Mouse (Mus musculus) MEL (cell line): ENCODE data around the gene Tmem19. TPM values are rescaled to one million over a fixed set of nuclear protein-coding genes. Genes with fewer than 3 reads are reported as not detected.

Experiments used
- DNase-seq: peaks from one replicate; pipeline ENCODE4 v3.0.0; 2011; ENCODE audit warnings: low read depth, low spot score
- H3K27ac ChIP-seq: 2 replicates; pipeline ENCODE4 v1.5.1; 2012; ENCODE audit warnings: low read depth, mild to moderate bottlenecking, control low read depth, low read length, moderate library complexity; ENCODE audit not compliant: control insufficient read depth
- H3K27me3 ChIP-seq, 2 experiments: fragments of 150-350 bp in 1 of 2; sonication (generic) in 1 of 2; 2 replicates each; pipeline ENCODE4 v1.6.1; 2012; ENCODE audit warnings: low read length in 2 of 2, mild to moderate bottlenecking in 2 of 2, improper control_type of control experiment in 1 of 2, moderate library complexity in 1 of 2; ENCODE audit not compliant: insufficient read depth in 2 of 2, control insufficient read depth in 1 of 2
- H3K36me3 ChIP-seq, 2 experiments: 2 replicates each; pipeline ENCODE4 v1.6.1; 2012 to 2014; ENCODE audit warnings: low read length in 2 of 2, improper control_type of control experiment in 1 of 2, inconsistent platforms in 1 of 2, mild to moderate bottlenecking in 1 of 2; ENCODE audit not compliant: insufficient read depth in 2 of 2, control insufficient read depth in 1 of 2
- H3K4me1 ChIP-seq, 2 experiments: fragments of 150-350 bp in 1 of 2; sonication (generic) in 1 of 2; 2 replicates each; pipeline ENCODE4 v1.6.1; 2012; ENCODE audit warnings: low read length in 2 of 2, improper control_type of control experiment in 1 of 2, mild to moderate bottlenecking in 1 of 2; ENCODE audit not compliant: insufficient read depth in 2 of 2, control insufficient read depth in 1 of 2
- H3K4me3 ChIP-seq, 2 experiments: fragments of 150-350 bp in 1 of 2; sonication (generic) in 1 of 2; 2 replicates each; pipeline ENCODE4 v1.5.1; 2012; ENCODE audit warnings: low read depth in 2 of 2, low read length in 2 of 2, mild to moderate bottlenecking in 2 of 2, moderate library complexity in 2 of 2, control low read depth in 1 of 2, improper control_type of control experiment in 1 of 2; ENCODE audit not compliant: control insufficient read depth in 1 of 2, insufficient read depth in 1 of 2
- H3K79me2 ChIP-seq: 2 replicates; pipeline ENCODE4 v1.6.1; 2012; ENCODE audit warnings: mild to moderate bottlenecking, low read length, moderate library complexity; ENCODE audit not compliant: control insufficient read depth, poor library complexity, insufficient read depth
- H3K9ac ChIP-seq: 2 replicates; pipeline ENCODE4 v1.6.1; 2012; ENCODE audit warnings: low read depth, mild to moderate bottlenecking, control low read depth, low read length, moderate library complexity; ENCODE audit not compliant: control insufficient read depth, poor library complexity, severe bottlenecking
- H3K9me3 ChIP-seq: fragments of 150-350 bp; sonication (generic); replicated peaks from 2 replicates; pipeline ENCODE4 v1.6.1; 2012; ENCODE audit warnings: mild to moderate bottlenecking, low read length, improper control_type of control experiment, moderate library complexity; ENCODE audit not compliant: insufficient read depth
- CHD1 ChIP-seq: IDR thresholded peaks from 2 replicates; pipeline ENCODE4 v1.6.1; 2012; ENCODE audit warnings: low read depth, mild to moderate bottlenecking, inconsistent platforms, low read length, improper control_type of control experiment
- CHD2 ChIP-seq: IDR thresholded peaks from 2 replicates; pipeline ENCODE4 v1.6.1; 2011; ENCODE audit warnings: low read length, improper control_type of control experiment
- CTCF ChIP-seq, 3 experiments: IDR thresholded peaks in 2 of 3; conservative IDR thresholded peaks in 1 of 3; 2 replicates each; pipeline ENCODE4 v1.5.1; 2011 to 2012; ENCODE audit warnings: low read length in 3 of 3, low read depth in 2 of 3, mild to moderate bottlenecking in 2 of 3, improper control_type of control experiment in 1 of 3, inconsistent platforms in 1 of 3, mixed read lengths in 1 of 3, moderate library complexity in 1 of 3; ENCODE audit not compliant: control insufficient read depth in 1 of 3, insufficient read depth in 1 of 3, poor library complexity in 1 of 3, severe bottlenecking in 1 of 3
- E2F4 ChIP-seq: IDR thresholded peaks from 2 replicates; pipeline ENCODE4 v1.6.1; 2011; ENCODE audit warnings: low read depth, low read length, improper control_type of control experiment, borderline replicate concordance
- ELF1 ChIP-seq: IDR thresholded peaks from 2 replicates; pipeline ENCODE4 v1.6.1; 2014; ENCODE audit warnings: low read depth, mild to moderate bottlenecking, inconsistent platforms, low read length, improper control_type of control experiment, moderate library complexity
- HCFC1 ChIP-seq: IDR thresholded peaks from 2 replicates; pipeline ENCODE4 v1.6.1; 2012; ENCODE audit warnings: low read depth, mild to moderate bottlenecking, inconsistent platforms, low read length, improper control_type of control experiment, moderate library complexity
- JUND ChIP-seq: IDR thresholded peaks from 2 replicates; pipeline ENCODE4 v1.6.1; 2011; ENCODE audit warnings: low read depth, mild to moderate bottlenecking, improper control_type of control experiment, low read length
- KAT2A ChIP-seq: conservative IDR thresholded peaks from 2 replicates; pipeline ENCODE4 v1.6.1; 2012; ENCODE audit warnings: low read depth, low read length, improper control_type of control experiment, inconsistent platforms
- MAFK ChIP-seq: IDR thresholded peaks from 2 replicates; pipeline ENCODE4 v1.6.1; 2011; ENCODE audit warnings: low read depth, mild to moderate bottlenecking, low read length, improper control_type of control experiment, borderline replicate concordance
- MAZ ChIP-seq: IDR thresholded peaks from 2 replicates; pipeline ENCODE4 v1.6.1; 2012; ENCODE audit warnings: low read depth, mild to moderate bottlenecking, inconsistent platforms, low read length, improper control_type of control experiment
- MEF2A ChIP-seq: IDR thresholded peaks from 2 replicates; pipeline ENCODE4 v1.6.1; 2014; ENCODE audit warnings: low read depth, mild to moderate bottlenecking, inconsistent platforms, low read length, improper control_type of control experiment; ENCODE audit not compliant: poor library complexity, insufficient replicate concordance, severe bottlenecking; ENCODE audit errors: extremely low read depth
- MXI1 ChIP-seq: IDR thresholded peaks from 2 replicates; pipeline ENCODE4 v1.6.1; 2011; ENCODE audit warnings: mild to moderate bottlenecking, low read depth, low read length, improper control_type of control experiment
- MYB ChIP-seq: IDR thresholded peaks from 2 replicates; pipeline ENCODE4 v1.6.1; 2011; ENCODE audit warnings: mild to moderate bottlenecking, low read depth, low read length, improper control_type of control experiment
- MYC ChIP-seq: IDR thresholded peaks from 2 replicates; pipeline ENCODE4 v1.6.1; 2011; ENCODE audit warnings: low read depth, mild to moderate bottlenecking, low read length, improper control_type of control experiment, moderate library complexity
- NELFE ChIP-seq: IDR thresholded peaks from 2 replicates; pipeline ENCODE4 v1.6.1; 2011; ENCODE audit warnings: low read depth, low read length, improper control_type of control experiment
- NRF1 ChIP-seq: IDR thresholded peaks from 2 replicates; pipeline ENCODE4 v1.6.1; 2014; ENCODE audit warnings: low read depth, mild to moderate bottlenecking, inconsistent platforms, low read length, improper control_type of control experiment, moderate library complexity; ENCODE audit not compliant: poor library complexity, insufficient read depth, severe bottlenecking
- POLR2AphosphoS2 ChIP-seq: IDR thresholded peaks from 2 replicates; pipeline ENCODE4 v1.6.1; 2011; ENCODE audit warnings: low read length, improper control_type of control experiment
- RAD21 ChIP-seq: IDR thresholded peaks from 2 replicates; pipeline ENCODE4 v1.6.1; 2011; ENCODE audit warnings: mild to moderate bottlenecking, low read depth, low read length, improper control_type of control experiment
- RCOR1 ChIP-seq: IDR thresholded peaks from 2 replicates; pipeline ENCODE4 v1.6.1; 2012; ENCODE audit warnings: low read depth, mild to moderate bottlenecking, inconsistent platforms, low read length, improper control_type of control experiment
- SMC3 ChIP-seq: IDR thresholded peaks from 2 replicates; pipeline ENCODE4 v1.6.1; 2011; ENCODE audit warnings: low read depth, low read length, improper control_type of control experiment
- TAL1 ChIP-seq: IDR thresholded peaks from 2 replicates; pipeline ENCODE4 v1.6.1; 2012; ENCODE audit warnings: mild to moderate bottlenecking, inconsistent platforms, low read length, moderate library complexity, mixed read lengths
- TBP ChIP-seq: IDR thresholded peaks from 2 replicates; pipeline ENCODE4 v1.8.0; 2011; ENCODE audit warnings: low read depth, low read length, improper control_type of control experiment
- UBTF ChIP-seq: IDR thresholded peaks from 2 replicates; pipeline ENCODE4 v1.6.1; 2012; ENCODE audit warnings: low read depth, mild to moderate bottlenecking, inconsistent platforms, low read length, improper control_type of control experiment, moderate library complexity, borderline replicate concordance; ENCODE audit not compliant: insufficient read depth
- ZC3H11A ChIP-seq: IDR thresholded peaks from 2 replicates; pipeline ENCODE4 v1.6.1; 2012; ENCODE audit warnings: low read depth, mild to moderate bottlenecking, inconsistent platforms, low read length, improper control_type of control experiment
- ZKSCAN1 ChIP-seq: IDR thresholded peaks from 2 replicates; pipeline ENCODE4 v1.6.1; 2012; ENCODE audit warnings: low read depth, mild to moderate bottlenecking, inconsistent platforms, low read length, improper control_type of control experiment, moderate library complexity
- ZMIZ1 ChIP-seq: IDR thresholded peaks from 2 replicates; pipeline ENCODE4 v1.6.1; 2012; ENCODE audit warnings: low read depth, mild to moderate bottlenecking, inconsistent platforms, low read length, improper control_type of control experiment, moderate library complexity
- ZNF384 ChIP-seq: IDR thresholded peaks from 2 replicates; pipeline ENCODE4 v1.6.1; 2012; ENCODE audit warnings: low read depth, mild to moderate bottlenecking, inconsistent platforms, low read length, improper control_type of control experiment
- polyA plus RNA-seq, 2 experiments: library from polyadenylated mRNA; stranded (reverse) in 1 of 2; unstranded in 1 of 2; fragments of >175 nt in 1 of 2; fragments of >200 nt in 1 of 2; gene quantifications; 2 replicates each; pipeline versions ENCODE4 v1.2.1 to v1.2.4; 2012; ENCODE audit warnings: low replicate concordance in 2 of 2, low read depth in 1 of 2; ENCODE audit not compliant: insufficient read length in 2 of 2, insufficient read depth in 1 of 2, missing spikeins in 1 of 2
- total RNA-seq: library from RNA; depleted of rRNA; stranded (reverse); fragments of 300-350 nt; gene quantifications from 2 replicates; pipeline ENCODE4 v1.2.3, GENCODE M21; 2012

Gene Tmem19
- total and polyA plus RNA-seq, 3 experiments = 10.7 to 16.6 TPM; not detected in 1

- Histone ChIP-seq H3K4me1 (peaks cover 0 to 6% of the 10 kb centered on the region in 2 experiments; a peak in 1 of 4 replicates), H3K27ac (no peak overlapping the region), H3K9ac (no peak overlapping the region), H3K9me3 (no peaks in the 10 kb centered on the region), H3K79me2 (no peaks in the 10 kb centered on the region), H3K36me3 (peaks cover 0 to 1% of the 10 kb centered on the region in 2 experiments; a peak in 1 of 4 replicates), H3K4me3 (no peak overlapping the region), H3K27me3 (no peaks in the 10 kb centered on the region)
- DNase-seq = no peak
- TF ChIP-seq JUND = no peak
- TF ChIP-seq CTCF (IDR thresholded peaks at IDR 0.05 in 2 of 3, conservative IDR thresholded peaks at IDR 0.05 in 1 of 3; ENCODE audit: control insufficient read depth in 1 of 3, insufficient read depth in 1 of 3, low read depth in 2 of 3, low read length in 3 of 3, poor library complexity in 1 of 3, severe bottlenecking in 1 of 3) = no peak
- TF ChIP-seq NRF1 = no peak
- TF ChIP-seq RAD21 = no peak
- no peak for TF ChIP-seq TBP
- TF ChIP-seq MXI1 = no peak
- TF ChIP-seq MEF2A = no peak
- no peak for TF ChIP-seq NELFE
- no peak for TF ChIP-seq CHD2
- TF ChIP-seq TAL1 = no peak
- TF ChIP-seq E2F4 = no peak
- no peak for TF ChIP-seq UBTF
- TF ChIP-seq HCFC1 = no peak
- no peak for TF ChIP-seq ZMIZ1
- TF ChIP-seq KAT2A = no peak
Observed at GRCm38 (mm10) chr10:115358216-115358919, 3.9 kb downstream of the Tmem19 start.

- H3K27me3 ChIP-seq = no peaks in the 10 kb centered on the region
Observed at GRCm38 (mm10) chr10:115356106-115356505, 6.2 kb downstream of the Tmem19 start.

More at GRCm38 (mm10) chr10:115356106-115356505, 6.2 kb downstream of the Tmem19 start:
- Histone ChIP-seq H3K9me3 (no peaks in the 10 kb centered on the region), H3K4me3 (no peak overlapping the region), H3K36me3 (peaks cover 0 to 9% of the 10 kb centered on the region in 2 experiments; a peak in 2 of 4 replicates), H3K79me2 (no peaks in the 10 kb centered on the region)
- no peak for DNase-seq
- no peak for TF ChIP-seq CTCF (IDR thresholded peaks at IDR 0.05 in 2 of 3, conservative IDR thresholded peaks at IDR 0.05 in 1 of 3; ENCODE audit: control insufficient read depth in 1 of 3, insufficient read depth in 1 of 3, low read depth in 2 of 3, low read length in 3 of 3, poor library complexity in 1 of 3, severe bottlenecking in 1 of 3)
- no peak for TF ChIP-seq MYC
- no peak for TF ChIP-seq SMC3
- no peak for TF ChIP-seq MYB
- TF ChIP-seq JUND = no peak
- TF ChIP-seq ZC3H11A = no peak
- no peak for TF ChIP-seq MAZ
- TF ChIP-seq POLR2AphosphoS2 = no peak
- TF ChIP-seq RAD21 = no peak
- no peak for TF ChIP-seq RCOR1
- no peak for TF ChIP-seq CHD1
- no peak for TF ChIP-seq UBTF
- TF ChIP-seq ZMIZ1 = no peak
- no peak for TF ChIP-seq ZNF384
- TF ChIP-seq MAFK = no peak
- no peak for TF ChIP-seq ELF1
- no peak for TF ChIP-seq ZKSCAN1
- TF ChIP-seq, all 39 proteins: peak for 0
- Histone ChIP-seq H3K9ac (no peak overlapping the region), H3K4me1 (peaks cover 1 to 9% of the 10 kb centered on the region in 2 experiments; a peak in 3 of 4 replicates), H3K27ac (no peak overlapping the region)
